Mouse (Mus musculus): Measurements from ENCODE around the gene Pten. TPM values are rescaled to one million over a fixed set of nuclear protein-coding genes. Genes with fewer than 3 reads are reported as not detected.

Pten gene
- 43.7 TPM for polyA plus RNA-seq (2017; shearing (Covaris generic))

DNA sequence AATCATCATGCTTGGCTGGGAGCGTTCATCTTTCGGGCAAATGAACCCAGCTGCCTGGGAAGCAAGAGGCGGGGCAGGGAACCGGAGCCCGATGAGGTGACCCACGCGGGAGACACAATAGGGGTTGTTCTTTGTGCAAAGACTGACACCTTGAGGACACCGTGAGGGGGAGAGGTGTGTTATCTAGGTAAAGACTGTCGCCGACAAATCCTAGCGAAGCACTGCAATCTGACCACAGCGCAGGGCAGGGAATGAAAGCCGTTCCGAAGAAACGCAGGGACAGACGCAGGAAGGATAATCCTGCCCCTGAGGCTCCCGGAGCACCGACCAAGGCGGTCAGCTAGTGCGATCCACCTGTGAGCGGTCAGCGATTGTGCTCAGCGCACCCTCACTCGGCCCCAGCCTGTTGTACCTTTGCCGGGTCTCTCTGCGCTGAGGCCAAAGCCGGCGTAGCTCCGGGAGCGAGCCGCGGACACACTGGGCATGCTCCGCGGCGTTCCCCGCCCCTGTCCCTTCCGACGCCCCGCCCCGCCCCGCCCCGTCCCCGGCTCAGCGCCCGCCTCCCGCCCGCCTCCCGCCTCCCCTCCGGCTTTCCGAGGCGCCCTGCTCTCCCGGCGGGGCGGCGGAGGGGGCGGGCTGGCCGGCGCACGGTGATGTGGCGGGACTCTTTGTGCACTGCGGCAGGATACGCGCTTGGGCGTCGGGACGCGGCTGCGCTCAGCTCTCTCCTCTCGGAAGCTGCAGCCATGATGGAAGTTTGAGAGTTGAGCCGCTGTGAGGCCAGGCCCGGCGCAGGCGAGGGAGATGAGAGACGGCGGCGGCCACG, at the start of gene Pten:
TSS of gene Pten (plus strand) at position 598 of the 826 bp plus-strand sequence.

DNA sequence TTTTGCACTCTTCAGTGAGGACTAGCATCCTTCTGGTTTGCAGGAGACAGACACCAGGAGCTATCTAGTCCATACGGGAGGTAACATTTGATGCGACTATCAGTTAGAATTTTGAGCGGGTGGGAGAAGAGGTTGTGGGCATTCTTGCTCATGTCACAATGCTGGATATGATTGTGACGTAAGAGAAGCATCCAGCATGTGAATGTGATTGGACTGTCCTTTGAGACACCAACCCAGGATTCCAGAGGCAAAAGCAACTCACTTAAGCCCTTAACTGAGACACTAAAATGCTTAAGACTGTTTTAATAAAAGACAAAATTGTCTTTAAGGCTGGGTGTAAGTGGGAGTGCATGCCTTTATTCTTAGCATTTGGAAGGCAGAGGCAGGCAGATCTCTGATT, 17.6 kb upstream of the Pten start, which contains the start of gene Atad1:
TSS of gene Atad1 (minus strand) at position 101 of the 400 bp plus-strand sequence.

Other genes with a start within 250 kb of the Pten start
- gene Papss2, start 161.7 kb upstream of the Pten start, polyA plus RNA-seq (2017; shearing (Covaris generic)): not detected
- gene Atad1, start 17.7 kb upstream of the Pten start, polyA plus RNA-seq (2017; shearing (Covaris generic)): 75.2 TPM

Data from effector memory CD4-positive, alpha-beta T cell, adult 5 months (primary cell).